Mouse (Mus musculus): ENCODE measurements at regions not wholly inside any gene's neighbourhood (a gene's known extent, or its start where the extent isn't known, plus 50 kb on each side); places are given as distances from the start of the nearest gene placed in this dataset.

DNA sequence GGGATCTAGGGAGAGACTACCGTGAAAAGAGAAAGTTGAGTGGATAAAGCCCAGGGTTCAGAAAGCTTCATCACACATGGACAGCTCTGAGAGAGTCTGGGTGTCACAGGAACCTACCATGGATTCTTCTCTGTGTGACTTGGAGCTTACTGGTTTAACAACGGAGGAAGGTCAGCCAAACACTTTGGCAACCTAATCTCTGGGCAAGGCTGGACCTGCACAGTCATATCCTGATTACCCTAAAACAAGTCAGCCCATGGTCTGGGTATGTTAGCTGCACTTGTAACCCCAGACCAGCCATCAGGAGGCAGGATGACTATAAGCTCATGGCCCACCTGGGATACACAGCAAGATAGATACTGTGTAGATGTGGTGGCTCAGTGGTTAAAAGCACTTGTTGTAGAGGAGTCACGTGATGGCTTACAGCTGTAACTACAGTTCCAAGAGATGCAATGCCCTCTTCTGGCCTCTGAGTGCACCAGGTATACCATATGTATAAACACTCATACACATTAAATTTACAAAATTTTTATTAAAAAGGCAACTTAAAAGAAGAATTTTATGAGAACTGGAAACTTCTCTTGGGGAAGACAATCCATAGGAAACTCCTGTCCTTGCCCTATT is 85.0 kb upstream of the Serbp1 start:
- DNase-seq (ENCODE audit: low spot score in 2 of 2), result no peak

DNA sequence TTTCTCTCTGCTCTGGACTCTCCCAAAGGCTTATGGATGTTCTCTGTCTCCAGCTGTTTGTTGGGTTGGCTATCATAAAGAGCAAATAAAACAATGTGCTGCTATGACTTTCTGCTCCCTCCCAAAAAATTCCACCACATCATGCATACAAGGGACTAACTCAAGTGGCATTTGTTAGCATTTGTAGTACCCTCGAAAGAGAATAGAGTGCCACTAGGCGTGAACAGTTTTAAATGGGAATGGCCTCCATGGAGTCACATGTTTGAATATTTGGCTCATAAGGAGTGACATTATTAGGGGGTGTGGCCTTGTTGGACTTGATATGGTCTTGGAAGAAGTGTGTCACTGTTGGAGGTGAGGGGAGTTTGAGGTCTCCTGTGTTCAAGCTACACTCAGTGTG is 86.5 kb upstream of the Serbp1 start:
- DNase-seq (ENCODE audit: low spot score in 2 of 2), result no peak

GRCm38 (mm10) chr6:67149425-67149824 is 88.6 kb upstream of the Serbp1 start:
- DNase-seq (ENCODE audit: low spot score in 2 of 2), result no peak

DNA sequence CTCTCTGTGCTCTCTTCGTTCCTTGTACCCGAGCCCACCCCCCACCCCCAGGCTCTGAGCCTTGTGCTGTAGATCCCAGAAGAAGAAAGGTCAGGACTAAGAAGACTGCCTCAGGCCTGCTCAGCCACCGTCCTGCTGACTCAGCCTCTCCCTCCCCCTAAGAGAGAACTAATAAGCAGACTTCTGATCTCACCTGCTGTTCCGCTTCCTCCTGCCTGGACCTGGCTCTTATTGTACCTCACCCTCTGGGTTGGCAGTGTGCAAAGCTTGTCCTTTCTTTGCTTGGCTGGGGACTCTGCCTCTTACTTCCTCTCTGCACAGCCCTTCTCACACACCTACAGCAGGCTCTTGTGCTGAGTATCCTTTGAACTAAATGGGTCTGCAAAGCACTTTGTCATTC is 91.3 kb upstream of the Serbp1 start:
- DNase-seq (ENCODE audit: low spot score in 2 of 2), result no peak

DNA sequence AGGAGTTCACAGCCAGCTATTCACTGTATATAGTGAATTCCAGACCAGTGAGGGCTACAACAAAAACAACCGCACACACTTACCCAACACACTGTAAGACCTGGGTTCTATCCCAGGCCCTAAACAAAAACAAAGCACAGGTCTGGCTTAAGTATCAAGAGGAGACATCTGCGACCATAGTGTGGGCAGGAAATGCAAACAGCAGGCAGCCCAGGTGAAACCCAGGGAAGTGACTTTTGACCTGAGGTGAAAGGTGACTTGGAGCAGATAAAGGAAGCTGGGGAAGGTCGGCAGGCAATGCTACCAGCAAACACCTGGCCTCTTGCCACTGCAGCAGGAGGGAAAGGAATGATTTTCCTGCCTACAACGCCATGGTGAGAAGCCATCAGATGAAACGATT is 92.0 kb upstream of the Serbp1 start:
- no peak for DNase-seq (ENCODE audit: low spot score in 2 of 2)

- no peak for DNase-seq (ENCODE audit: low spot score in 2 of 2)
Observed at GRCm38 (mm10) chr6:67144946-67145716, 92.8 kb upstream of the Serbp1 start.

DNA sequence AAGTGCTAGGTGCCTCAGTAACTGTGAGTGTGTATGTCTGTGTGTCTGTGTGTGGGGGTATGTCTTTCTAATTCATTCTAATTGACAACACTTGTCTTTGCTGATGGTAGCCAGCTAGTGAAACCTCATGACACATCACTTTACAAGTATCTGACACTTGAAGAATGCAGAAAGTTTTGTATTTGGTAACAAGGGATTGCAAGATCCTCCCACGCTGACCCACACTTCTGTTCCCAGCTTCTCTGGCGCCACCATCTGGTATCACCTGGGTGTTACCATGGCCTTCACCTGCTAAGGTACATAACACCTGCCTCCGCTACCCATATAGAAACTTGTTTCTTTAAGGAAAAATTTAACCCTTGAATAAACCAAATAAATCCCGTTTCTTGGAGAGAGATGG is 95.8 kb upstream of the Serbp1 start:
- DNase-seq (ENCODE audit: low spot score in 2 of 2), result peak in 1 of 2 experiments; percentile 40

GRCm38 (mm10) chr6:67140645-67141250 is 97.2 kb upstream of the Serbp1 start:
- DNase-seq (ENCODE audit: low spot score in 2 of 2), result no peak

DNA sequence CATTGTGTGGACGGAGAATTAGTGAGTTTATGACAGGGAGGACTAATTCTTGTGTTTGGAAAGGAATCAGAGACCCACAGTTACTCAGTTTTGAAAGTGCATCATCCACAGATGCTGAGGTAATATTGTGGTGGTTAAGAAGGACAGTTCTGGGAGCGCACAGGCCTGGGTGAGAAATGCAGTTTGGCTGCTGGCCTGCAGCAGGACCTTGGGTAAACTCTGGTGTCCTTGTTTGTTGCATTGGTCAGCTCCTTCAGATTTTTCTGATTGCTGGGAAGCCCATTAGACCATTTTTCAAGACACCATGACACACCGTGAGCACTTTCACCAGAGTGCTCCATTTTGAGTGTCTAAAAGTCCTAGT is 99.0 kb upstream of the Serbp1 start:
- DNase-seq (ENCODE audit: low spot score in 2 of 2), result no peak

- DNase-seq (ENCODE audit: low spot score in 2 of 2), result no peak
Observed at GRCm38 (mm10) chr6:67138302-67139011, 99.5 kb upstream of the Serbp1 start.

DNA sequence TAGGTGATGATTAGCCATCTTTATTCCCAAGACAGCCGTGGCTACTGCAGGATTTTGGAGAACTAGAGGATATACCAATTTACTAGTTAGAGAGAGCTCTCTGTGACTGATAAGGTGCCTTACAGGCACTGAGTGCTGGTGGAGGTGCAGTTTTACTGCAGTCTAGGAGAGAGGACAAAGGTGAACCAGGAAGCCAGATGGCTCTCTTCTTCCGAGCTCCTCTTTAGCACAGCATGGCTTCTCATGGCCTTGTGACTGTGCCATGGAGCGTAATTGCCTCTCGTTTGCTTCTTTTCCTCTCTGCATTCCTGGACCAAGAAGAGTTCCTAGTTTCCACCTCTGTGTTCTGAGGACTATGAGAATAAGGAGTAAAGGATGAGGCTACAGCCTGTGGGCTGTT is 100.2 kb upstream of the Gadd45a start:
- no peak for DNase-seq (ENCODE audit: low spot score in 2 of 2)

DNA sequence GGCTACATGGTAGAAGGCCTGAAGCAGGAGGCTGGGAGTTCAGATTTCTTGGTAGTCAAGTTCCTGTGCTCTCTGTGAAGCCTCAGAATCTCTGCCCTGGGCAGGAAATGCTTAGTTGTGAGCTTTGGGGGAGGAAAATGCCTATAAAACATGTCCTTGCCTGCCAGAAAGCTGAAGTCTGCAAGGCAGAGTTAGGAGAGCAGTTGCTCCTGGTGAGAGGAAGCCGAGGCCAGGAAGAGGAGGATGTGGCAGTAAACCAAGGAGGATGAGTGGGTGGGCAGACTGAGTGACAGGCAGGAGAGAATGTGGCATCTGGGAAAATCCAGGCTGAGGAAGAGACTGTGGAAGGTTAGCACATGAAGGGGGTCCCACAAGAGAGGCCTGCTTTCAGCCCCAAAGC is 97.7 kb upstream of the Gadd45a start:
- peak in 1 of 2 experiments; percentile 47 for DNase-seq (ENCODE audit: low spot score in 2 of 2)

- no peak for DNase-seq (ENCODE audit: low spot score in 2 of 2)
Observed at GRCm38 (mm10) chr6:67130540-67131301, 93.5 kb upstream of the Gadd45a start.

GRCm38 (mm10) chr6:67129626-67130025 is 92.4 kb upstream of the Gadd45a start:
- peak in 1 of 2 experiments; percentile 40 for DNase-seq (ENCODE audit: low spot score in 2 of 2)

- DNase-seq (ENCODE audit: low spot score in 2 of 2), result no peak
Observed at GRCm38 (mm10) chr6:67128503-67129463, 91.5 kb upstream of the Gadd45a start.

GRCm38 (mm10) chr6:67127727-67128126 is 90.5 kb upstream of the Gadd45a start:
- DNase-seq (ENCODE audit: low spot score in 2 of 2), result no peak

GRCm38 (mm10) chr6:67125715-67126312 is 88.6 kb upstream of the Gadd45a start:
- DNase-seq (ENCODE audit: low spot score in 2 of 2), result no peak

- DNase-seq (ENCODE audit: low spot score in 2 of 2), result no peak
Observed at GRCm38 (mm10) chr6:67124089-67124488, 86.8 kb upstream of the Gadd45a start.

DNA sequence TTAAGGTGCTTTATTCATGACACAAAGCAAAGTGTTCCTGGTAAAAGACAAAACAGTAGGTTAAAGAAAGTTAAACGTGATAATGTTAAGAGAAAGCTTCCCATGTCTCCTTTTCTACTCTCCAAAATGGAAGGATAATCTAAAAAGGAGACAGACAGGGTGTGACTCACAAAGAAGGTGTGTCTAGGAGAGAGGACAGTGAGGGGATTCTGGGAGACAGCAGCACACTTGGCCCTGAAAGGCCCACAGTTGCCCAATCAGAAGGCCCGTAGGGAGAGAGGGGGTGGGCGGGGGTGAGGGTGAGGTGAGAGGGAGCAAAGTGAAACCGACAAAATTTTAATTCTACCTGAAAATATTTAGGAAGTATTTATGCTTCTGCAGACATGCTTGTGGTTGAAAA is 85.8 kb upstream of the Gadd45a start:
- DNase-seq (ENCODE audit: low spot score in 2 of 2), result no peak

DNA sequence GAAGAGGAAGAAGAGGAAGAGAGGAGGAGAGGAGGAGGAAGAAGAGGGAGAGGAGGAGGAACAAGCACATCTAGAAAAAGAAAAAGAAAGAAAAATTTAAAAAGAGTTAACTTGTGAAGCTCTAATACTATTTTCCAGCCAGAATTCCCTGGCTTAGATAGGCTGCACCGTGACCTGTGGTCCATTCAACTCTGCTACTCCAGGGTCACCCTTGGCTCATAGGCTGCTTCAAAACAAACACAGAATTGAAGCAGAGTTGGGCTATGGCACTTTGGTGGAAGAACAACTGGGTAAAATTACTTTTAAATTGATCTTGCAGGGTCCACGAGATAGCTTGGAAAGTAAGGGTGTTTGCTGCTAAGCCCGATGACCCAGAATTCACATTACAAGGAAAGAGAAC is 79.0 kb upstream of the Gadd45a start:
- DNase-seq (ENCODE audit: low spot score in 2 of 2), result no peak

Data from layer of hippocampus, adult 18-20 months (tissue).